Mouse (Mus musculus) liver, postnatal 0 days (tissue): Measurements from ENCODE around the gene Stk24.

Source experiments
- CTCF ChIP-seq: sonication (generic); IDR thresholded peaks from 2 replicates; pipeline ENCODE4 v1.5.1; 2016; ENCODE audit warnings: antibody characterized with exemption, low read depth
- EP300 ChIP-seq: IDR thresholded peaks from 2 replicates; pipeline ENCODE4 v1.6.1; 2016; ENCODE audit warnings: antibody characterized with exemption, low read depth, mild to moderate bottlenecking

DNA sequence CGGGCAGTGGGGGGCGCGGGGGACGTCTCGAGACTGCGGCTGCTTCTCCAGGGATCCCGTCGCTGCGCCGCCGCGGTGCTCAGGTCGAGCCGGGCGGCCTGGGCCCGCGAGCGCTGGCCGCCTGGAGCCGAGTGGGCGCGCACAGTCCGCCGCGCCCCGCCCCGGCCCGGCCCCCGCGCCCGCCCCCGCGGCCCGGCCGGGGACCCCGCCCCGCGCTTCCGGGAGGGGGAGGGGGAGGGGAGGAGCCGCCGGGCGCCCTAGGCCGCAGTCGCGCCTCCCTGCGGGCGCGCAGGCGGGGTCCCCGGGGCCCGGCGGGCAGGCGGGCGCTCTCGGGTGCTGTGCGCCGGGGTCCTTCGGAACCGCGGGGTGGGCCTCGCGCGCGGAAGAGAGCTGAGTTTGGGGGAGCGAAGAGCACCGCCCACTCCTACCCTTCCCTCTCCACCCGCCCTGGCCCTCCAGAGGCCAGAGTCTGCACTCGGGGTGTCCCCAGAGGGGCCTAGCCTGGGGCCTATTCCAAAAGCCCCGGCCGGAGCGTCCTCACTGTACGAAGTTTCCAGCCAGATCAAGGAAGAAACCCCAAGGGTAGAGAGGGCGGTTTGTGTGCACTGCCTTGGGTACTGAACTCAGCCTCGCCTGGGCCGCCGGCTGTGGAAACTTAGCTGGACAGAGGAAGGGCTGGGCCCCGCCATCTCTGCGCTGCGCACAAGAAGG is 540 bp downstream of the Stk24 start:
- TF ChIP-seq CTCF (no peak), EP300 (no peak)
